Mouse (Mus musculus): ENCODE measurements at regions not wholly inside any gene's neighbourhood (a gene's known extent, or its start where the extent isn't known, plus 50 kb on each side); places are given as distances from the start of the nearest gene placed in this dataset.

DNA sequence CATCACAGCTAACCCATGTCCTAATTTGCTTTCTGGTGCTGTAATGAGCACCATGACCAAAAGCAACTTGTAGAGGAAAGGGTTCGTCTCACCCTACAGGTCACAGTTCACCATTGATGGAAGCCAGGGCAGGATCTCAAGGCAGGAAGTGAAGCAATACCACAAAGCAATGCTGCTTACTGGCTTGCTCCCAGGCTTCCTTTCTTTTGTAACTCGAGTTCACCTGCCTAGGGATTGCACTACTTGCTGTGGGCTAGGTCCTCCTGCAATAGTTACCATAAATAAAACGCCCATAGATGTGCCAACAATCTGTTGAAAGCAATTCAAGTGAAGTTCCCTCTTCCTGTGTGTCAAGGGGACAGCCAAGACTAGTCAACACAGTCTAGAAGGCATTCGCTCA, 342.4 kb downstream of the Agtpbp1 start:
- TF ChIP-seq POLR2A (IDR thresholded peaks at IDR 0.05; ENCODE audit: insufficient read depth, low read depth, low read length) (no peak), CTCF (IDR thresholded peaks at IDR 0.05; ENCODE audit: insufficient read depth, low read depth, low read length) (no peak)

Data from olfactory bulb, adult 2 months (tissue).